Mouse (Mus musculus) induced T-regulatory cell, adult 2 months (primary cell): ENCODE data around the gene Gpam.

Experiments used
- DNase-seq: peaks from one replicate; pipeline ENCODE4 v3.0.0-alpha.2; 2012; ENCODE audit warnings: low read depth

Gene Gpam

GRCm38 (mm10) chr19:55101659-55102058 lies 25.4 kb downstream of the Gpam start:
- peak; percentile 18 for DNase-seq

GRCm38 (mm10) chr19:55100227-55101140 lies 26.6 kb downstream of the Gpam start:
- peak; percentile 8 for DNase-seq

DNA sequence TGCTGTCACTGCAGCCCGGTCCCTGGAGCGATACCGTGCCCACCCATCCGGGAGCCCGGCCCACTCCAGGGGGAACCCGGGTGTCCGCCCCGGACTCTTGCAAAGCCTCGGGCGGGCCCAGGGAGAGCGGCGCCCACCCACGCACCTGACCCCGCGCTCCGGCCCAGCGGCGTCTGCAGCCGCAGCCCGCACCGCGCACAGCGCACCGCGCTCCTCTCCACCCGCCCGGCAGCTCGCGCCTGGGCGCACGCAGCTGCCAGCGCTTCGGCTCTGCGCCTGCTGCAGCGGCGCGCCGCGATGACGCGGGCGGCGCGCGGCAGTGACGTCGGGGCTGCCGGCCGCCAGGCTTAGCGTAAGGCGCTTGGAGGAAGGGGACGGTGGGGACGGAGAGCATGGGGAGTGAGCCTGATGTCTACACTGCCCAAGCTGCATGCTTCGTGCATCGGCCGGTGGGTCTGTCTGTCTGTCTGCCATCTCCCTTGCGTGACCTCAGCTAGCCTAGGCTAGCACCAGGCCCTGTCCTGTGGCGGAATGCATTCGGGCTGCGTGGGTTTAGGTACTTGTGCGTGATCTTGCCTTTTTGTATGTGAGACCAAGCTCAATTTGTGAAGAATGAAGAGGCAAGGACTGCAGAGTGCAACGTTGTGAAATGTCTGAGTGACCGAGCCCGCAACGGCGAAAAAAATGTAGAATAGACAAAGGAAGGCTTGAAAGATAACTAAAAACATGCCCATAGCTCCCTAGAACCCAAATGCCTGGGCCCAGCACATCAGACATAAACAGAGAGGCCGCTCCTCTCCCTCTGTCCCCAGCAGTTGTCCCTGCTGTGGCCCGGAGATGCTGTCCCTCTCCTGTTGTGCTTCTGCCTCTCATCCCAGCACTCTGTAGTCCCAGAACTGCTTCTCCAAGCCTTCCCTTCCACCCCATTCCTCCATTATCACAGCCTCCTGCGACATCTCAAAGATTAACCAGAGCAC lies 27.6 kb downstream of the Gpam start:
- DNase-seq = peak; percentile 89

DNA sequence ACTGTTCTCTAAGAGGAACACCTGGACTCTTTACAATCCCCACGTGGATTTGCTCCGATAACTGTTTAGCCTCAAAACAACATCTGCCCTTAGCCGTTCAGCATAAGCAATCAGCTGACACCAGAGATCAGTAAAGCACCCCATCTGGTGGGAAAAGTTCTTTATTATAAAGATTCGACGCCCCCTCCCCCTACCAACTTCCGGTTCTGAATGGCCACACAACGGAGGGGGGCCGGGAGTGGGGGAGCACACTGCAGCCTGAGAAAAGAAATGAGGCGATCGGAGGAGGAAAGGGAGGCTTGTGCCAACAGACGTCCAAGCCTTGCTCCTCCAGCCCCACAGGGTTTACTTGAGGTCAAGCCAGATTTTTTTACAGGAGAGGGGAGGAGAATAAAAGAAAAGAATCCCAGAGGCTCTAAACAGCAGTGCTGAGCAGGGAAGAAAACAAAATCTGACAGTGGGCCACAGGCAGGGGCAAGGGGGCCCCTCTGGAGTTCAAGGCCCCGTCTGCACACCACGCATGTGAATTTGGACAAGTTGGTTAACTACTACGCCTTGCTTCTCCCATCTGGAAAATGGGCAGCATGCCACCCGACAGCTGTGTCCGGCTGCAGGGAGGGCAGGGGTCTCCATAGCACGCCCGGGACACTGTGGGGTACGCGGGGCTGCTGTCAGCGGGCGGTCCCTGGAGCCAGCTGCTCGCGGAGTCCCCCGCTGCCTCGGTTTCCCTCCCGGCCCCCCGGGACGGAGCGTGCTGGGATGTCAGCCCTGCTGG lies 28.4 kb downstream of the Gpam start:
- DNase-seq = peak; percentile 45

GRCm38 (mm10) chr19:55097396-55097967 lies 29.6 kb downstream of the Gpam start:
- no peak for DNase-seq

DNA sequence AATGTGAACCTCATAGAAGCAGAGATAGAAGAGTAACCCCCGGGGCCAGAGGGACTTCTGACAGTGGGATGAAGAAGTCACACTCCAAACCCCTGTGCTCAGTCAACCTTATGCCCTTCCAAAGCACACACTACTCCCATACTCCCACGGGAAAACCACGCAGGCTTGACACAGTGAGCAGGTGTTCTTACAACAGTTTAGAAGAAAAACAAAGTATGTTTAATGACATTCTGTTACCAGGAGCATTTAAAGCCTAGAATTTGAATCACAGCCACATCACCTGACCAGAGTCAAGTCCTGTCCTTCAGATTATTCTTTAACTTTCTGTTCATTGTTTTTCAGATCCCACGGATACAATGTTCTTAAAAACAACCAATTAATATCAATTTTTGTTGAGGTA lies 30.4 kb downstream of the Gpam start:
- DNase-seq = no peak

DNA sequence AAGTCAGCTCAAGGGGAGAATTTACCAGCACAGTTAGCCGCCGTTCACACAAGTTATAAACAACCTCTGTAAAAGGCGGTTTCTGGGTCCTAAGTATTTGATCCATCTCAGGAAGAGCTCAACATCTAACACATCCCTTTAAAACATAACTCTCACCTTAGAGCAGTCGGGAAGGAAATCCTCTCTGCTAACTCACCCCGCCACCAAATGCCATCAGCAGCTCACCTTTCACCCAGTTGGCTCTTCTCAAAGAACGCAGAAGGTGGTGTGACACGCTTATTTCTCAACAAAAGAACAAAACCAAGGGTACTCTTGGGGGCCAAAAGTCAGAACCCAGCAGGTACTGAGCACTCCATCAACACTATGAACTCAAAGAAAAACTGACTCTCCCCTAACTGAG lies 31.5 kb downstream of the Gpam start:
- no peak for DNase-seq

GRCm38 (mm10) chr19:55091602-55092413 lies 35.2 kb downstream of the Gpam start:
- DNase-seq = no peak

- DNase-seq = no peak
Measured at GRCm38 (mm10) chr19:55090885-55091284, 36.2 kb downstream of the Gpam start.

DNA sequence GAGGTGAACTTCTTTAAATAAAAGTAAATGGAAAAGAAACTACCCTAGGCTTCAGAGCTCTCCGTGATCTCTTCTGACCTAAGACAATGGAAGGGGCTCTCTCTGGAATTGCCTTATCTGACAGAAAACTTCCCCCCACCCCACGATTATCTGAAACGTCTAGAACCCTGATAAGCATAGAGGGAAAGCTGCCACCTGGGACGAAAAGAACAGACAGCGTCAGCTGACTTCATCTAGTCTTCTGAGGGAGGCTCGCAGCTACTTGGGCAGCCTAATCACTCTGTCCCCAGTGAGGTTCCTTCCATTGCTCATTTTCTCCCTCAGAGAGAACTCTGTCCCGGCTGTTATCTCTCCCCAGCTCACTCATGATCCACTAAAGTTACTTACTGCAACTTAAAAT lies 36.9 kb downstream of the Gpam start:
- DNase-seq = no peak

DNA sequence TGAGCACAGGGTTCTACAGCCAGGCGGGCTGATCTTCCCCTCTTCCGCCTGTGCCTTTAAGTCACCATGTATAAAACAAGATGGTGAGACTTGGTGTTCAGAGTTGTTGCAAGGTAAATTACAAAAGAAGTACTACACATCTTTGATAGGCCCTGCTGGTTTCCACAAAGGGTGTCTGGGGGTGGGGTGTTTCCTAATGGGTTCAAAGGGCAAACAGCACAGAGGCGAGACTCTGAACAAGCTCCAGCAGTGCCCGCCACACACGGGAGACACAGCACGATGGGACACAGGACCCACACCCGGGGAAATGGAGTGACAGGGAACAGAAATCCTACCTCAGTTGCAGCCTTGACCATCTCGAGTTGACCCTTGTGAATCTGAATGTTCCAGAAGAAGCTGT lies 39.3 kb downstream of the Gpam start:
- DNase-seq = no peak

GRCm38 (mm10) chr19:55085857-55086185 lies 41.2 kb downstream of the Gpam start:
- no peak for DNase-seq

DNA sequence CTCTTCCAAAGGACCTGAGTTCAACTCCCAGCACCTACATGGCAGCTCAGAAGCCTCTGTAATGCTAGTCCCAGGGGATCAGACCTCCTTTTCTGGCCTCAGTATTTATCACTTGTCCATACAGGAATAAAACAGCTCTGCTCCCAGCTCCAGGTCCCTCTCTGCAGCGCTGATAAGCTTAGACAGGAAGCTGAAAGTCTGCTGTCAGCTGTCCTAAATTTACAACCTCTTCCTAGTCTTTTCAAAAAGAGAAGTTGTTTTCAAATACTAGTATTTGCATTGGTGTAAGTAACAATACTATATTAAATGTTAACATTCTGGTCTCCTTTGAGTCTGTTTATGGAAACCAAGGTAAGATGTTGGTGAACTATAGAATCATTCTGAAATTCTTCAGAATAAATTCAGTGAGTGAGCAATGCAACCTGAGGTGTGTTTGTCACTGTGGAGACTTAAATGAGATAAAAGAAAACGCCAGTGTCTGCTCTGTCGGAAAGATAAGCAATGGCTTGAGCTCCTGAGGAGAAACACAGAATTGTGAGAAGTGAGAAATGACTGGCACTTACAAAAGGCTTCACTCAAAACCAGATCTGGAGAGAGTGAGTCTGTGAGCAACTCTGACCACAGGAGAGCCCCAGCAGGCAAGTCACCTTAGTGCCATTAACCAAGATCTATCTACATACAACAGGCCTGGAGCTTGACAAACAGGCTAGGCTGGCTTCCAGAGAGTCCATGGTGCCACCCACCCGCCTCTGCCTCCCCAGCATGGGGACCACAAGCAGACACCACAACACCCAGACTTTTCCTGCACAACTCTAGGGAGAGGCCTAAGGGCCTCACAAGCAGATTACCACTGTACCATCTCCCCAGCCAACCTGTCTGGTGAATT lies 41.8 kb downstream of the Gpam start:
- no peak for DNase-seq

GRCm38 (mm10) chr19:55076822-55077221 lies 50.2 kb downstream of the Gpam start:
- DNase-seq = no peak

GRCm38 (mm10) chr19:55073004-55073403 lies 54.0 kb downstream of the Gpam start:
- DNase-seq = no peak

- no peak for DNase-seq
Measured at GRCm38 (mm10) chr19:55069054-55069453, 58.0 kb downstream of the Gpam start.

- peak; percentile 32 for DNase-seq
Measured at GRCm38 (mm10) chr19:55063272-55063671, 63.8 kb downstream of the Gpam start.

DNA sequence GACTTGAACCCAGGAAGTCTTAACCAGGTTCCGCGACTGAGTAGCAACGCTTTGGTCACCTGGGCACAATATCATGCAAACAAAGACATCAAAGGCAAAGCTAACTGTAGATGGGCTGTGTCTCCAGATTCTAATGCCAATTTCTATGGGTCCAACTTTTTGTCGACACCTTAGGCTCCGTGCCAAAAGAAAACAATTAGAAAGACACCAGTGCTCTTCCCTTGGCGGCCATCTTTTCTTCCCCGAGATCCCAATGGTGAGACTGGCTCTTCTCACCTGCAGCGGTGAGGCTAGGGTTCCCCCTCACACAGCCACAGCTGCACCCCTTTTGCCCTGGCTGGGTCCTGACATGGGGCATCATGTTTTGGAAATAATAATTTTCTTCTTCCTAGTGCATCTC lies 64.5 kb downstream of the Gpam start:
- DNase-seq = no peak

DNA sequence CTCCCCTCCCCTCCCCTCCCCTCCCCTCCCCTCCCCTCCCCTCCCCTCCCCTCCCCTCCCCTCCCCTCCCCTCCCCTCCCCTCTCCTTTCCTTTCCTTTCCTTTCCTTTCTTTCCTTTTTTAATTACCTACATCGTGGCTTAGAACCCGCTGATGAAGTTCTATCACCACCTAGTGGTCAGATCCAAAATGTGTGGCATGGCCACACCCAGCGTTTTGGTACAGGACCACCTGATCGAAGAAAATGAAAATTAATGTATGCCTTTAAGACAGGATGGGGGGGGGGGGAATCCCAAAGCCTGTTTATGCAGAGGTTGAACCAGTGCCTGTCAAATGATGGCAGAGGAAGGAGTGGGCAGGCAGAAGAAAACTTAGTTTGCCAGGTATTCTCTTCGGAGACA lies 65.1 kb downstream of the Gpam start:
- DNase-seq = peak; percentile 79

GRCm38 (mm10) chr19:55061447-55061901 lies 65.6 kb downstream of the Gpam start:
- peak; percentile 17 for DNase-seq
